Mouse (Mus musculus) liver, postnatal 0 days (tissue): Measurements from ENCODE around the gene Rxfp4. TPM values are rescaled to one million over a fixed set of nuclear protein-coding genes. Genes with fewer than 3 reads are reported as not detected.
A peak's percentile ranks its signal among the peaks of the same experiment; 100 is the strongest.

Source experiments
- ATAC-seq: fragments of 200-750 bp; cut with Nextera tagmentation; 2 replicates; pipeline ENCODE4 v1.8.0; 2017; ENCODE audit warnings: mild to moderate bottlenecking, moderate library complexity
- DNase-seq: peaks from one replicate; pipeline ENCODE4 v3.0.0-alpha.2; 2016
- H3K27ac ChIP-seq: fragments of 300-500 bp; sonication (generic); 2 replicates; pipeline ENCODE4 v1.5.1; 2014; ENCODE audit warnings: antibody characterized with exemption, moderate library complexity, mild to moderate bottlenecking, low read depth
- H3K27me3 ChIP-seq: fragments of 300-500 bp; sonication (generic); 2 replicates; pipeline ENCODE4 v1.6.1; 2014; ENCODE audit warnings: low read length, control low read depth, mixed read lengths; ENCODE audit not compliant: insufficient read depth
- H3K36me3 ChIP-seq: fragments of 300-500 bp; sonication (generic); replicated peaks from 2 replicates; pipeline ENCODE4 v1.6.1; 2014; ENCODE audit warnings: mild to moderate bottlenecking, control low read depth, low read length, moderate library complexity, mixed read lengths; ENCODE audit not compliant: insufficient read depth
- H3K4me1 ChIP-seq: fragments of 300-500 bp; sonication (generic); 2 replicates; pipeline ENCODE4 v1.6.1; 2014; ENCODE audit warnings: antibody characterized with exemption, mild to moderate bottlenecking, control low read depth; ENCODE audit not compliant: insufficient read depth
- H3K4me2 ChIP-seq: fragments of 300-500 bp; sonication (generic); 2 replicates; pipeline ENCODE4 v1.6.1; 2014; ENCODE audit warnings: low read depth, mild to moderate bottlenecking, low read length, moderate library complexity, mixed read lengths
- H3K4me3 ChIP-seq: fragments of 300-500 bp; sonication (generic); 2 replicates; pipeline ENCODE4 v1.5.1; 2014; ENCODE audit warnings: low read depth, low read length
- H3K9ac ChIP-seq: fragments of 300-500 bp; sonication (generic); replicated peaks from 2 replicates; pipeline ENCODE4 v1.6.1; 2014; ENCODE audit warnings: mild to moderate bottlenecking, moderate library complexity
- H3K9me3 ChIP-seq: fragments of 300-500 bp; sonication (generic); 2 replicates; pipeline ENCODE4 v1.6.1; 2016; ENCODE audit warnings: mild to moderate bottlenecking, control low read depth, low read length, mixed read lengths
- CTCF ChIP-seq: sonication (generic); IDR thresholded peaks from 2 replicates; pipeline ENCODE4 v1.5.1; 2016; ENCODE audit warnings: antibody characterized with exemption, low read depth
- EP300 ChIP-seq: IDR thresholded peaks from 2 replicates; pipeline ENCODE4 v1.6.1; 2016; ENCODE audit warnings: antibody characterized with exemption, low read depth, mild to moderate bottlenecking
- WGBS: fragments of 180-500 bp; shearing (Covaris S2); extraction: QIAGEN DNeasy Blood & Tissue Kit; methylation state at CpG from one replicate; pipeline ENCODE4 v1.1.7; 2014; ENCODE audit not compliant: insufficient replicate concordance; 5-methylcytosine and 5-hydroxymethylcytosine counted together
- polyA plus RNA-seq: library from polyadenylated mRNA; unstranded; fragments of >200 nt; fragmentation: Nextera tagmentation; extraction: Ambion mirVana; gene quantifications from 2 replicates; pipeline ENCODE4 v1.2.1, GENCODE M21; 2015

Rxfp4 gene
- polyA plus RNA-seq, 1 experiment from 2014 or later: not detected

GRCm38 (mm10) chr3:88604863-88605262 is 48.1 kb downstream of the Rxfp4 start:
- no peak overlapping the region for H3K9ac ChIP-seq
- H3K27ac ChIP-seq: no peak overlapping the region
- no peaks in the 10 kb centered on the region for H3K9me3 ChIP-seq
- no peak overlapping the region for H3K4me2 ChIP-seq
- no peaks in the 10 kb centered on the region for H3K27me3 ChIP-seq
- H3K4me3 ChIP-seq: no peak overlapping the region
- no peaks in the 10 kb centered on the region for H3K36me3 ChIP-seq
- 82% methylated on average over 7 of the region's 7 CpGs for WGBS
- ATAC-seq (no peak), DNase-seq (no peak)
- TF ChIP-seq EP300 (no peak), CTCF (no peak)
- peaks cover 5% of the 10 kb centered on the region; the same call in 1 of the 2 replicates for H3K4me1 ChIP-seq

DNA sequence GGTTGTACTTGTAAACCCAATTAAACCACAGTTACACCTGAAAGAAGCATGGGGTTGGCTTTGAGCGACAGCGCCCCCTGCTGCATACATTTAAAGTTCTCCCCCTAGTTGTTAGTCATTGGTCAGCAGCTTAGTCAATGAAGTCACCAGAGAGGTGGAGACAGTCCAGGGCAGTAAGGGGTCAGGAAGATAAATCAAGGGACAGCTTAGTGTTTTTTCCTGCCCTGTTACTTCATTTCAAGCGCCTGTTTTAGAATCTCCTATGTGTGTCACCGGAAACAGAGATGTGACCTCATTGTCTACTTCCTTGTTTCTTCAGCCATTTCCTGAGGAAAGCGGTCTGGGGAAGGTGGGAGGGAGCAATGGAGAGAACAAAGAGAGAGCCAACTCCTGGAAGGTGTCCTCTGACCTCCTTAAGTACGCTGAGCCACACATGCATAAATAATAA is 49.2 kb downstream of the Rxfp4 start:
- TF ChIP-seq CTCF (peak; percentile 90), EP300 (peak; percentile 65; the same call in 1 of the 2 replicates)
- H3K4me3 ChIP-seq: no peak overlapping the region
- no peaks in the 10 kb centered on the region for H3K27me3 ChIP-seq
- H3K4me2 ChIP-seq: no peak overlapping the region
- ATAC-seq (peak; percentile 77), DNase-seq (peak; percentile 83)
- WGBS: 14% methylated on average over 6 of the region's 6 CpGs
- H3K36me3 ChIP-seq: no peaks in the 10 kb centered on the region
- peaks cover 5% of the 10 kb centered on the region; the same call in 1 of the 2 replicates for H3K4me1 ChIP-seq
- no peak overlapping the region for H3K9ac ChIP-seq
- no peaks in the 10 kb centered on the region for H3K9me3 ChIP-seq
- peak overlapping the region; percentile 46; the same call in 1 of the 2 replicates for H3K27ac ChIP-seq

GRCm38 (mm10) chr3:88602466-88602865 is 50.5 kb downstream of the Rxfp4 start:
- no peak overlapping the region for H3K4me3 ChIP-seq
- H3K9ac ChIP-seq: no peak overlapping the region
- 67% methylated on average over 4 of the region's 4 CpGs for WGBS
- DNase-seq: no peak
- no peak overlapping the region for H3K27ac ChIP-seq
- no peak overlapping the region for H3K4me2 ChIP-seq
- no peak for ATAC-seq
- 0 out of 2 replicates have a peak, but pooled peaks cover 2% of the 10 kb centered on the region for H3K4me1 ChIP-seq
- H3K27me3 ChIP-seq: no peaks in the 10 kb centered on the region
- TF ChIP-seq CTCF (no peak), EP300 (no peak)
- H3K36me3 ChIP-seq: no peaks in the 10 kb centered on the region
- no peaks in the 10 kb centered on the region for H3K9me3 ChIP-seq

Other genes starting within 250 kb of the Rxfp4 start
- gene Pmf1, start 242.8 kb downstream of the Rxfp4 start, polyA plus RNA-seq: 59.5 and 64.3 TPM in 2 replicates
- gene Slc25a44, start 228.0 kb downstream of the Rxfp4 start, polyA plus RNA-seq: 9.0 and 9.2 TPM in 2 replicates
- 27.3 and 30.0 TPM in 2 replicates for gene Sema4a, start 192.0 kb downstream of the Rxfp4 start, polyA plus RNA-seq
- 68.4 and 73.4 TPM in 2 replicates for gene Lmna, start 143.2 kb downstream of the Rxfp4 start, polyA plus RNA-seq
- 0.37 and 0.51 TPM in 2 replicates for gene Mex3a, start 120.7 kb downstream of the Rxfp4 start, polyA plus RNA-seq
- 0.13 and 0.29 TPM in 2 replicates for gene Rab25, start 104.8 kb downstream of the Rxfp4 start, polyA plus RNA-seq
- 104 and 106 TPM in 2 replicates for gene Lamtor2, start 100.1 kb downstream of the Rxfp4 start, polyA plus RNA-seq
- gene Ubqln4, start 99.4 kb downstream of the Rxfp4 start, polyA plus RNA-seq: 12.5 and 13.5 TPM in 2 replicates
- 141 and 155 TPM in 2 replicates for gene Ssr2, start 77.3 kb downstream of the Rxfp4 start, polyA plus RNA-seq
- gene Arhgef2, start 47.2 kb downstream of the Rxfp4 start, polyA plus RNA-seq: 13.7 and 13.8 TPM in 2 replicates
- 18.8 and 19.8 TPM in 2 replicates for gene Khdc4, start 32.7 kb upstream of the Rxfp4 start, polyA plus RNA-seq
- 25.6 and 26.3 TPM in 2 replicates for gene Rit1, start 63.7 kb upstream of the Rxfp4 start, polyA plus RNA-seq
- 0.36 and 0.51 TPM in 2 replicates for gene Syt11, start 122.0 kb upstream of the Rxfp4 start, polyA plus RNA-seq
- gene Gon4l, start 182.1 kb upstream of the Rxfp4 start, polyA plus RNA-seq: 1.5 and 1.6 TPM in 2 replicates